Mouse (Mus musculus): ENCODE measurements at regions not wholly inside any gene's neighbourhood (a gene's known extent, or its start where the extent isn't known, plus 50 kb on each side); places are given as distances from the start of the nearest gene placed in this dataset.

- Histone ChIP-seq H3K27ac (ENCODE audit: low read depth, low read length) (no peak overlapping the region), H3K27me3 (ENCODE audit: insufficient read depth, low read length) (no peaks in the 10 kb centered on the region), H3K4me1 (ENCODE audit: insufficient read depth, low read length) (no peaks in the 10 kb centered on the region), H3K4me3 (ENCODE audit: low read depth, low read length) (no peak overlapping the region), H3K36me3 (ENCODE audit: insufficient read depth, low read length) (no peaks in the 10 kb centered on the region), H3K9me3 (ENCODE audit: low read length) (no peaks in the 10 kb centered on the region), H3K9ac (replicated peaks; ENCODE audit: low read length, poor library complexity, severe bottlenecking) (no peak overlapping the region), H3K4me2 (ENCODE audit: low read depth, low read length, poor library complexity, severe bottlenecking) (no peak overlapping the region)
- WGBS: 80% methylated on average over 11 of the region's 11 CpGs
- no peak for TF ChIP-seq CTCF (IDR thresholded peaks at IDR 0.05)
- ATAC-seq (ENCODE audit: low FRiP score) (no peak), DNase-seq (ENCODE audit: low spot score) (no peak)
These were observed 106.6 kb upstream of the Oxgr1 start for GRCm38 (mm10) chr14:120148803-120149202.

GRCm38 (mm10) chr14:120149341-120149741 lies 107.1 kb upstream of the Oxgr1 start:
- Histone ChIP-seq H3K4me3 (ENCODE audit: low read depth, low read length) (no peak overlapping the region), H3K9ac (replicated peaks; ENCODE audit: low read length, poor library complexity, severe bottlenecking) (no peak overlapping the region), H3K36me3 (ENCODE audit: insufficient read depth, low read length) (no peaks in the 10 kb centered on the region), H3K4me1 (ENCODE audit: insufficient read depth, low read length) (0 out of 2 replicates have a peak, but pooled peaks cover 1% of the 10 kb centered on the region), H3K27me3 (ENCODE audit: insufficient read depth, low read length) (no peaks in the 10 kb centered on the region), H3K27ac (ENCODE audit: low read depth, low read length) (no peak overlapping the region), H3K4me2 (ENCODE audit: low read depth, low read length, poor library complexity, severe bottlenecking) (no peak overlapping the region), H3K9me3 (ENCODE audit: low read length) (no peaks in the 10 kb centered on the region)
- TF ChIP-seq CTCF (IDR thresholded peaks at IDR 0.05): no peak
- ATAC-seq (ENCODE audit: low FRiP score): no peak
- peak; percentile 38 for DNase-seq (ENCODE audit: low spot score)
- WGBS: 65% methylated on average over 11 of the region's 11 CpGs

GRCm38 (mm10) chr14:120150589-120150988 lies 108.4 kb upstream of the Oxgr1 start:
- Histone ChIP-seq H3K4me2 (ENCODE audit: low read depth, low read length, poor library complexity, severe bottlenecking) (no peak overlapping the region), H3K4me1 (ENCODE audit: insufficient read depth, low read length) (peaks cover 13% of the 10 kb centered on the region), H3K4me3 (ENCODE audit: low read depth, low read length) (no peak overlapping the region), H3K27me3 (ENCODE audit: insufficient read depth, low read length) (no peaks in the 10 kb centered on the region), H3K9me3 (ENCODE audit: low read length) (no peaks in the 10 kb centered on the region), H3K9ac (replicated peaks; ENCODE audit: low read length, poor library complexity, severe bottlenecking) (no peak overlapping the region), H3K36me3 (ENCODE audit: insufficient read depth, low read length) (no peaks in the 10 kb centered on the region), H3K27ac (ENCODE audit: low read depth, low read length) (no peak overlapping the region)
- ATAC-seq (ENCODE audit: low FRiP score) (no peak), DNase-seq (ENCODE audit: low spot score) (no peak)
- WGBS: 93% methylated on average over 1 of the region's 1 CpGs
- TF ChIP-seq CTCF (IDR thresholded peaks at IDR 0.05): no peak

- no peak overlapping the region for H3K4me3 ChIP-seq (ENCODE audit: low read depth, low read length)
- H3K27ac ChIP-seq (ENCODE audit: low read depth, low read length): no peak overlapping the region
- no peaks in the 10 kb centered on the region for H3K36me3 ChIP-seq (ENCODE audit: insufficient read depth, low read length)
- H3K9ac ChIP-seq (replicated peaks; ENCODE audit: low read length, poor library complexity, severe bottlenecking): no peak overlapping the region
- DNase-seq (ENCODE audit: low spot score): no peak
- no peaks in the 10 kb centered on the region for H3K9me3 ChIP-seq (ENCODE audit: low read length)
- no peak for TF ChIP-seq CTCF (IDR thresholded peaks at IDR 0.05)
- H3K4me2 ChIP-seq (ENCODE audit: low read depth, low read length, poor library complexity, severe bottlenecking): no peak overlapping the region
- WGBS: 44% methylated on average over 7 of the region's 7 CpGs
- no peaks in the 10 kb centered on the region for H3K27me3 ChIP-seq (ENCODE audit: insufficient read depth, low read length)
- ATAC-seq (ENCODE audit: low FRiP score): no peak
- H3K4me1 ChIP-seq (ENCODE audit: insufficient read depth, low read length): peaks cover 19% of the 10 kb centered on the region
These were observed 112.2 kb upstream of the Oxgr1 start for GRCm38 (mm10) chr14:120154413-120154812.

GRCm38 (mm10) chr14:120164184-120164583 lies 111.3 kb upstream of the Mbnl2 start:
- Histone ChIP-seq H3K4me1 (ENCODE audit: insufficient read depth, low read length) (no peaks in the 10 kb centered on the region), H3K36me3 (ENCODE audit: insufficient read depth, low read length) (no peaks in the 10 kb centered on the region), H3K27me3 (ENCODE audit: insufficient read depth, low read length) (no peaks in the 10 kb centered on the region), H3K4me2 (ENCODE audit: low read depth, low read length, poor library complexity, severe bottlenecking) (no peak overlapping the region), H3K9ac (replicated peaks; ENCODE audit: low read length, poor library complexity, severe bottlenecking) (no peak overlapping the region), H3K4me3 (ENCODE audit: low read depth, low read length) (no peak overlapping the region), H3K27ac (ENCODE audit: low read depth, low read length) (no peak overlapping the region), H3K9me3 (ENCODE audit: low read length) (no peaks in the 10 kb centered on the region)
- TF ChIP-seq CTCF (IDR thresholded peaks at IDR 0.05): no peak
- 70% methylated on average over 2 of the region's 2 CpGs for WGBS
- DNase-seq (ENCODE audit: low spot score) (no peak), ATAC-seq (ENCODE audit: low FRiP score) (no peak)

GRCm38 (mm10) chr14:120165496-120166045 lies 109.9 kb upstream of the Mbnl2 start:
- H3K27me3 ChIP-seq (ENCODE audit: insufficient read depth, low read length): no peaks in the 10 kb centered on the region
- WGBS: 91% methylated on average over 10 of the region's 10 CpGs
- no peak overlapping the region for H3K4me3 ChIP-seq (ENCODE audit: low read depth, low read length)
- H3K9ac ChIP-seq (replicated peaks; ENCODE audit: low read length, poor library complexity, severe bottlenecking): no peak overlapping the region
- no peak for TF ChIP-seq CTCF (IDR thresholded peaks at IDR 0.05)
- no peak overlapping the region for H3K27ac ChIP-seq (ENCODE audit: low read depth, low read length)
- no peaks in the 10 kb centered on the region for H3K36me3 ChIP-seq (ENCODE audit: insufficient read depth, low read length)
- H3K4me2 ChIP-seq (ENCODE audit: low read depth, low read length, poor library complexity, severe bottlenecking): no peak overlapping the region
- ATAC-seq (ENCODE audit: low FRiP score) (no peak), DNase-seq (ENCODE audit: low spot score) (no peak)
- H3K4me1 ChIP-seq (ENCODE audit: insufficient read depth, low read length): no peaks in the 10 kb centered on the region
- H3K9me3 ChIP-seq (ENCODE audit: low read length): no peaks in the 10 kb centered on the region
